Mouse (Mus musculus) kidney, adult 11 months (tissue): ENCODE results near the gene Atg14.
"Not testable (repeated sequence)": the region's sequence is repeated elsewhere in the genome, so short reads cannot be mapped to it uniquely, and the experiment has no call there.

Experiments
- DNase-seq: peaks from one replicate; pipeline ENCODE4 v3.0.0; 2022

Atg14 gene

DNA sequence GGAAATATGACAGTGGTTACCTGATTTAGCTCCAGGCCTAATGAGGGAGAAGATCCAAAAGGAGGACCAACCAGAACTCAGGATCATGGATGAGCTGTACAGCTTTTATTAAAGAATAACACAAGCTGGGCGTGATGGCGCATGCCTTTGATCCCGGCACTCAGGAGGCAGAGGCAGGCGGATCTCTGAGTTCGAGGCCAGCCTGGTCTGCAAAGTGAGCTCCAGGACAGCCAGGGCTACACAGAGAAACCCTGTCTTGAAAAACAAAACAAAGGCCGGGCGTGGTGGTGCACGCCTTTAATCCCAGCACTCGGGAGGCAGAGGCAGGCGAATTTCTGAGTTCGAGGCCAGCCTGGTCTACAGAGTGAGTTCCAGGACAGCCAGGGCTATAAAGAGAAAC, at the start of gene Atg14:
Gene Atg14, minus strand, starts transcription at position 101 of the 400 bp plus-strand sequence.
- not testable (repeated sequence) for DNase-seq

DNA sequence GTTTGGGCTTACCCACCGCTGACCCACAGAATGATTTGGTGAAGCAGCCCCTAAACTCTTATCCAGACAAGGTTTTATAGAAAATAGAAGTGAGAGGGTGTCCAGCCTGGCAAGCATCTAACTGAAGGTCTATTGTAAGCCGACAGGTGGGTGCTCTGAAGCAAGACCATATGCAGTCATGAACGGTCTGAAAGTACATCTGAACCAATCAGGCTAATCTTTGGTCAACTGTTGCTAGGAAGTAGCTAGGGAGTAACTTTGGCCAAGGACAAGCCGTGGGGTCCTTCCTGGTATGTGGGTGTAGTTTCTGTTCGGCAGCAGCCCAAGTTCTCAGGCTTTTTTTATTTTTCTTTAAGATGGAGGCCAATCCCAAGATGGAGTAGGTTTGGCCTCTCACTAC, 48.4 kb upstream of the Atg14 start:
- no peak for DNase-seq

DNA sequence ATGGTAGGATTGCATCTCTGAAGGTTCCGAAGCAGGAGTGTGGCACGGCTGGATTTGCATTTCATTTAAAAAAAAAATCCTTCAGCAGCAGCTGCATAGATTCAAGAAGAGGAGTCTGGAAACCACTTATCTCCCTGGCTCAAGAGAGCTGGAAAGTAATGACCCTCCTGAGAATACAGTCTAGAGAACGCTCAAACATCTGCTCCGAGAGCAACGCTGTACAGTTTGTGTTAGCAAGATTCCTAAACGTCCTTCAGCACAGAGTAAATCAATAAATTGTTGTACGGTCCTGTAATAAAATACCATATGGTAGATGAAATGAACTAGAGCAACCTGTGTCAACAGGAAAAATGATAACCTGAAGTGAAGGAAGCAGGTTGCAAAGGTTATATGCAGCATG, 42.8 kb upstream of the Atg14 start:
- DNase-seq: no peak

DNA sequence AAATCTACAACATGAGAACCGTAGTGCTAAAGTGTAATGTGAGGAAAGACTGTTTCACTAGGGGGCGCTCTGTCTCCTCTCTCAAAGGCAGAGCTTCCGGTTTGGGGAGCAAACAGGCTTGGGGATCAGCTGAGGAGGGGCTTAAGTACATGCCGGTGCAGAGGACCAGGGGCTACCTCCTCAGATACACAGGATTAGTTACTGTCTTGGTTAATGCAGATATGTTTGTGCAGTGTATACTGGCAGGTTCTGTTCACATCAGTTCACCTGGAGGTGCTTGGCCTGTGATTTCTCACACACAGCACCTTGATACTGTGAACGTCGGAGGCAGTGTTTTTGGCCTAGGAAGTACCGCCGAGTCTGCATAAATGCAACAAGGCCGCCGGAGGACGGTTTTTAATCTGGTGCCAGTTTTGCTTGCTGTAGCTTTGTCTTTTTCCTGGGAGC, 27.5 kb upstream of the Atg14 start:
- DNase-seq: peak; percentile 15

DNA sequence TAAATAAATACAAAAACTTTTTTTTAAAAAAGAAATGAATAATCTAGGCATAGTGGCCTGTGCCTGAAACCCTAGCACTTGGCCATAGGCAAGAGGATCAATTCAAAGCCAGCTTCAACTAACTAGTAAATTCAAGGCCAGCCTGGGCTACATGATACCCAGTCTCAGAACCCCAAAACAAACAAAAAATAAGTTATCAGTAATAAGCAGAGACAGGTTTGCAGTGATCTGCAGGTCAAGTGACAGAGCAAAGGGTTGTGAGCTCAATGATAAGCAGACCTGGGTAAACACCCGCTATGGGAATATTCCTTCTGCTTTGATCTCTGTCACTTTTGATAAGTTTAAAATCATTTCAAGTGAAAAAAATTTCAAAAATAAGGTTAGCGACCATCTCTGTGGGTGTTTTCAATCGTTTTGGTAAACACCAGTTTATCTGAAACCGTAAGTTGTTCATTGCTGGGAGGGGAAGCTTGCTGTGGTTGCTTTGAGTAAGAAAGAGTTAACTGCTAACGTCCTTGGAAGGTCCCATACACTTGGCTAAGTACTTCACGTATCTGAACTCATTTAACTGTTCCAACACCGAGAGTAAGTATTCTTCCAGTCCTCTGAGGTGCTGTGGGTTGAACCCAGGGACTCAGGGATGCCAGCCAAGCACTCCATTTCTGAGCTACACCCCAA, 24.1 kb upstream of the Atg14 start:
- no peak for DNase-seq

DNA sequence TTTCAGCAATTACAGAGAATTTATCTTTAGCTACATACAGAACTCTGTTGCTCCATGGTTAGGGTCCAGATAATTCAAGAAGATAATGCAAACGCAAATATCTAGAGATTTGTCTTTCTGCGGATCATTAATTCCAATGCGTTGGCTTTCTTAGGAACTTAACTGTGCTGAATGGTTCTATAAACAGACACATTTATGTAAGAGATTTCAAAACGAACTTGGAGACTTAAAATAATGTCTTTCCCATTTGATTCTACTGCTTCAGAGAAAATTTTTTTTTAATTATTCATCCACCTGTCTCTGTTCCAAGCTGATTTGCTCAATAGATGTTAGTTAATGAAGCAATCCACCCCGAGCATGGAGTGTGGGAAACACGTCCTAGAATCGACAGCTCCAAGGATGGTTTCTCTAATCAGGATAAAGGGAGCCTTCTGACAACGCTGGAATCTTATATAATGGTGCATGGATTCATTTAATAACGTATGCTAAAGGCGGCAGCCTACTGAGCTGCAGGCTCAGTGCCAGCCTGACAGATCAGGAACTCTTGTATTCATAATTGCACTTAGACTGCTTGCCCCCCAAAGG, 20.0 kb upstream of the Atg14 start:
- no peak for DNase-seq

DNA sequence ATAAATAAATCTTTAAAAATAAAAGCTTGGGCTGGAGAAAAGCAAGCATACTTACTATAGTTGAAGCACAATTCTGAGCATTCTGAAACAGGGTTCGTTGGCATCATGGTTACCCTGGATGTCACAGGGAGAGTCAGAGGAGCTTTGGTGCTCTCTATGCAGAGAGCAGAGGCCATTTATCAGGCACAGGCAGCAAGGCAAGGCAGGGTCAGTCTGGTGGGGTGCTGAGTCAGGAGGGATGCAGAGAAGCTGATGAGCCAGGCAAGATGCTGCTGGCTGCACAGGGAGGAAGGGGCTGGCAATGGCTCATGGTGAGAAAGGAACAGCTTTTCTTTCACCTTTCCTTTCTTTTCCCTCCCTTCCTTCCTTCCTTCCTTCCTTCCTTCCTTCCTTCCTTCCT, 19.0 kb upstream of the Atg14 start:
- DNase-seq: no peak

DNA sequence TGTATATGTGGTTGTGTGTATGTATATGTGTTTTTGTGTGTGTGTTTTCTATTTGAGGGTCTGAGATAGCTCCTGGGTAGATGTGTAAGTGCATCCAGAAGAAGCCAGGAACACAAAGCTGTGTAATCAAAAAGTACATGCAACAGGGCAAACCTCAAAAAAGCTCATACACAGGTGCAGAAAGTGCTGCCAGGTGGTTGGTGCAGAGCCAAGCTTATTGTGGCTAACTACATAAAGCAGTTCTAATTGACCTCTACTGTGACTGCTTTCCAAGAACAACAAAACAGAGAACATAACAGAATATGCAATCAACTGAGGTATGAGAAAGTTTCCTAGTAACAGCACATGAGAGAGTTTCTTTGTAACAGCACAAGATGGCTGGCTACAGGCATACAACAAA, 13.9 kb upstream of the Atg14 start:
- no peak for DNase-seq

DNA sequence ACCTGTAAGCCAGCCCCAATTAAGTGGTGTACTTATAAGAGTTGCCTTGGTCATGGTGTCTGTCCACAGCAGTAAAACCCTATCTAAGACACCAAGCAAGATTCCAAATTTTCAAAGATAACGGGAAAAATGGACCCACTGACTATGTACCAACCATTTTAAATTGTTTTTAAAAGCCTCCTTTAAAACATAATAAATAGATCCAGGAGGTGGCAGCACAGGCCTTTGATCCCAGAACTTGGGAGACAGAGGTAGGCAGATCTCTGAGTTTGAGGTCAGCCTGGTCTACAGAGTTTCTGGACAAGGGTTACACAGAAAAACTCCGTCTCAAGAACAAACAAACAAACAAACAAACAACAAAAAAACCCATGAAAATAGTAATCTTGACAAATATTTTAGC, 11.2 kb upstream of the Atg14 start:
- no peak for DNase-seq

DNA sequence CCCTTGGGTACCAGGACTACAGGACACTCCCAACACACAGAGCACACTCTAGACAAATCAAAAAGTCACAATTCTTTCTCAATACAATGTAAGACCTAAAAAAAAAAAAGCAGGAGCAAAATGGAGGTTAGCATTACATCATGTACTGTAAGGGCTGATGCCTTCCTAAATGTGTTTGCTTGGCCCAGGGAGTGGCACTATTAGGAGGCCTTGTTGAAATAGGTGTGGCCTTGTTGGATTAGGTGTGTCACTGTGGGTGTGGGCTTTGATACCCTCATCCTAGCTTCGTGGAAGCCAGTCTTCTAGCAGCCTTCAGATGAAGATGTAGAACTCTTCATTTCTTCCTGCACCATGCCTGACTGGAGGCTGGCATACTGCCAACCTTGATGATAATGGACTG, 10.8 kb upstream of the Atg14 start:
- no peak for DNase-seq

DNA sequence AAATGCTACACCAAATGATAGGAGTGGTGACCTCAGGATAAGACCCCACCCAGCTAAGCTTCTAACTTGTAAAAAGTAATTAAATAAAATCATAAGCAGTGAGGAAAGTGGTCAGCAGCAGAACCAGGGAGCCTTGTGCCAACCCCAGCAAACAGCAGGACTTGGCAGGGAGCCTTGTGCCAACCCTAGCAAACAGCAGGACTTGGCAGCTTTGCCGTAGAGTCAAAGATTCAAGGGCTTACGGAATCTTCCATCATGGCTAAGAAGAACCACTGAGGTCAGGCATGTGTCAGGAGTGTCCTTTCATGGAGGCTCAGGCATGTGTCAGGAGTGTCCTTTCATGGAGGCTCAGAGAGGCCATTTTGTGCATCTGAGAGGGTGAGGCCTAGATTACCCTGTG, 7.6 kb upstream of the Atg14 start:
- peak; percentile 19 for DNase-seq

DNA sequence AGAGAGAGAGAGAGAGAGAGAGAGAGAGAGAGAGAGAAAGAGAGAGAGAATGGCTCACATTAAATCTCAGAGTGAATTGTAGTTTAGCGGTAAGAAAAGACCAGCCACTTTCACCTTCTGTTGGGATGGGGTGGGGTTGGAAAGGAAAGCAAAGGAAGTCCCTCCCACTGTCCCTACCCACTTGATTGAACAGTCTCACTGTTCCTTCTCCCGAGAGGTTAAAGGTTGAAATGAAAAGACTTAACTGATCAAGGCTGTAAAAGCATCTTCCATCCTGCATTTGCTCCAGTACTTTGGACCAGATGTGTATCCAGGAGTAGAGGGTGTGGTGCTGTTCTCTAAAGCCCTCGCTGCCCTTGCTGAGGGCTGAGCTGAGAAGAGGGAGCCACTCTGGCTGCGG, 6.2 kb upstream of the Atg14 start:
- DNase-seq: no peak

DNA sequence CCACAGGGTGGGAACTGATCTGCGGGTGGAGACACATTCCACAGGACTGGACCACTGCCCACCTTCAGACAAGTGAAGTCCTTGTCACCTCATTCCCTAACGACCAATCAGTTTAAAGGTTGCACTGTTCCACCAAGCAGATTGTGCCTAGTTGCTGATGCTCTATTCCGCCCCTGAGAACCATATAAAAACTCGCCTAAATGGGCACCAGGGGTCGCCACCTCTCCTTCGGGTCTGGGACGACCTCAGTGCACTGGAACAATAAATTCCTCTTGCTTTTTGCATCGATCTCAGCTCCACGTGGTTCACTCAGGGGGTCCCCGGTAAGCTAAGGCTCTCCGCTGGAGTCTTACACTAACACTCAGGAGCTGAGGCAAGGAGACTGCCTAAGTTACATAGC, 4.3 kb upstream of the Atg14 start:
- no peak for DNase-seq

DNA sequence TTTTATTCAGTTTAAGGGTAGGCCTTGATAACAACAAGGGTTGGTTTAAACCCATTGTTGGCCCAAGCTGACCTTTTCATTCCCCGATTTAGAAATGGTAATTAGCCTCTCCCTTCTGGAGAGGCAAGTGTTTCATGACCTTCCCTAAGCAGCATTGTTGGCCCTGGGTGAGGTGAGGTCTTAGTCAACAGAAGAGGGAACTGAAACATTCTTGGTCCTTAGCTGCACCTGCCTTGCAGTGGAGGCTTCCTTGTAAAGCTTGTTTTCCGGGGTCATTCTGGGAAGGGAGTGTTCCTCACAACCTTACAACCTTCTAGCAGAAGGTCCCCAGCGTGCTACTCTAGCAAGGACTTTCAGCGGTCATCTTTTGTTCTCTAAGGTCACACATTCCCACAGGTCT, 2.3 kb upstream of the Atg14 start:
- no peak for DNase-seq

DNA sequence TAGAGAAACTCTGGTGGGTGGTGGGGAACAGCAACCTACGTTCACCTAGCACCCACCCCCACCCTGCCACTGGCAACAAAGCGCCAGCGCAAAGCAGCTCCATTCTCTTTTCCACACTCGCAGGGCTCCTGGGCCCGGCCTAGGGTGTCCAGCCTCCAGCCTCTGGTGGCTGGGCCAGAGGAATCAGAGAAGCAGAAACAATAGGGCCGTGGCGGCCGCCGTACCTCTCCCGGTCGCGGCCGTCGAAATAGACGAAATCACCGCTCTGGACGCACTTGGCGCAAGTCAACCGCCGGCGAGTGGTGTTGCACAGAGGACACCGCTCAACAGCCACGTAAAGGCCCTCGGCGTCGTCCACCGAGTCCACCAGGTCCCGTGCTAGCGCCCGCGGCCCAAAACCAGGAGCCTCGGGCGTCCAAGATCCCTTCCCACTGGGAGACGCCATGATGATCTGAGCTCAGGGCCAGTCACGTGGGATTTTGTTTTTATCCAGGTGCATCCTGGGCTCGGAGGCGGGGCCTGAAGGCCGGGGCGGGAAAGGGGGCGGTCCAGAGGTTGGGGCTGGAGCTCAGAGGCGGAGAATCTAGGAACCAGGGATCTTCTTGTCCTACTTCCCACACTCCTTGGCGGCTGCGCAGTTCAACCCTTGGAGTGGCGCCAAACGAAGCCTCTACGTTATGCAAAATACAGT, 2.3 kb downstream of the Atg14 start:
- peak; percentile 97 for DNase-seq

DNA sequence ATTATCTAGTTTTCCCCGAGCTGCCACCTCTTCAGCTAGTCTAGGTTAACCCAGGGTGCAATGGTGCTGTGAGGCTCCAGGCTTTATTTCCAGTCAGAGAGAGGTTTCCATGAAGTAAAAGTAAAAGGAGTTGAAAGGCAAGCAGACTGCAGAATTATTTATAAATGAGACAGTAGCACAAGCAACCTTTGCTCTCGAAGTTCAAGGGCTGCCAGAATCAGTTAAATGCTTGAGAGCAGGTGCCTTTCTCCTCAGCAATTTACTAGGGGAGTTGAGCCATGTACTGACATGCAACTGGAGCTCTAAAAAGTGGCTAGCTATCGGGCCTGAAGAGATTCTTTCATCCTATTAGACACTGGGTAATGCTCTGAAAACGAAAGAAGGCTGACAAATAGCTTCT, 7.3 kb downstream of the Atg14 start:
- DNase-seq: peak; percentile 51

DNA sequence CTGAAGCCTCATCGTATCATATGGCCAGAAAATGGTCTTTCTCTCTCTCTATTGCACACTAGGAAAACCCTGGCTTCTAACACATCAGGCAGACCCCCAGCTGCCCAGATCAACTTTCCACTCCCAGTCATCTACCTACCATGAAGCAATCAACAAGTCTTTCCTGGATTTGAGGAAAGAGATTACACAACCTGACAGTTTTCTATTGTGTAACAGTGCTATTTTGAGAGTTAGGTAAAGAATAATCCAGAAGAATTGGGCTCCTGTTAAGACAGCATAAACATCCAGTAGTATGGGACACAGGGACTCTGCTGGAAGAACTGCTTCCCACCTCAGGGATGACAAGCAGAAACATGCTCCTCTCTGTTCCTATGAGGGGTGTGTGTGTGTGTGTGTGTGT, 7.9 kb downstream of the Atg14 start:
- DNase-seq: no peak

DNA sequence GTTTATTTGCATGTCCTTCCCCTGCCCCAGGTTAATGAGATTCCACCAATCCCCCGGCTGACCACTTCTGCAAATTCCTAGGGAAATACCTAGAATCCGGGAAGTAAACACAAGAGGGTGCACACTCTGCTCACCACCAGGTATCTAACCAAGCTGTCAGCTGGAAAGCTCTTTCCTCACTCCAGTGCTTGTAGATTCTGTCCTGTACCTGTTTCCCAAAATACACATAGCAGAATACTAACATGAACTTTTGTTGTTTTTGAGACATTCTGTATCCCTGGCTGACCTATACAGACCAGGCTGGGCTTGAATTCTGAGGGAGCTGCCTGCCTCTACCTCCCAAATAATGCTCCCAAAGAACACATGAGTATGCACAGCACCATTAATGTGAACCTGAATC, 9.7 kb downstream of the Atg14 start:
- DNase-seq: no peak

DNA sequence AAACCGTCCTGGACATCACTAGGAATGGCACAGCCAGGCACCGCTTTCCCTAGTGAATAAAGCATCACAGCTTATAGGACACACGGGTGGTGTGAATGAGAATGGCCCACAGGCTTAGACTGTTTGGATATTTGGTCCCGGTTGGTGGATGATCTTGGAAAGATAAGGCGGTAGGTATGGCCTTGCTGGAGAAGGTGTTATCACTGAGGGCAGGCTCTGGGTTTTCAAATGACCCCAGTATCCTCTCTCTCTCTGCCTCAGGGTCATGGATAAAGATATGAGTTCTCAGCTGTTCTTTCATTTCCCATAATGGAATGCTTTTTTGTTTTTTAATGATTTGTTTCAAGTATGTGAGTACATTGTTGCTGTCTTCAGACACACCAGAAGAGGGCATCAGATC, 15.2 kb downstream of the Atg14 start:
- DNase-seq: no peak

DNA sequence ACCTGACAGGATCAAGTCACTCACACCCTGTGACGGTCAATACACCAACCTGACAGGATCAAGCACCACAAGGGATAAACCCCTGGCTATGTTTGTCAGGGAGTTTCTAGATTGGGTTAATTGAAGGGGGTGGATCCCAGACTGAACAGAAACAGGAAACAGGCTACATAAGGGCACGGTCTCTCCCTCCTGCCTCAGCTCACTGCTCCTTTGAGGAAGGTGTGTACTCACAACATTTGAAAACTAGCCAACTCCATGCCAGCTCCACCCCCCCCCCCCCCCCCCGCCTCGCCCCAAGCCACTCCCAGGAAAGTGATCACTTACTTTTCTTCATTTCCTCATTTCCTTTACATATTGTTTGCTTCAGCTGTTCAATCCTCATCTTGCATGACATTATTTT, 16.2 kb downstream of the Atg14 start:
- DNase-seq: no peak

DNA sequence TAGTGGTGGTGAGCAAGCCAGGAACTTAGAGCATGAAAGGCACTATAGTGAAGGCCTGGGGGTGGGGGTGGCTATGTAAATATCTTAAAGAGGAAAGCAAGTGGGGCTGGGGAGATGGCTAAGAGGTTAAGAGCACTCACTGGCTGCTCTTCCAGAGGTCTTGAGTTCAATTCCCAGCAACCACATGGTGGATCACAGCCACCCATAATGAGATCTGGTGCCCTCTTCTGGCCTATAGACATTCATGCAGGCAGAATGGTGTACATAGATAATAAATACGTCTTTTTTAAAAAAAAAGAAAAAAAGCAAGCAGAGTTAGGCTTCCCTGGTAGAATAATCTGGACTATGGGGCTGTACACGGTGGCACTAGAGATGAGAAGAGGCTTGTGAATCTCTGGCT, 17.1 kb downstream of the Atg14 start:
- no peak for DNase-seq

DNA sequence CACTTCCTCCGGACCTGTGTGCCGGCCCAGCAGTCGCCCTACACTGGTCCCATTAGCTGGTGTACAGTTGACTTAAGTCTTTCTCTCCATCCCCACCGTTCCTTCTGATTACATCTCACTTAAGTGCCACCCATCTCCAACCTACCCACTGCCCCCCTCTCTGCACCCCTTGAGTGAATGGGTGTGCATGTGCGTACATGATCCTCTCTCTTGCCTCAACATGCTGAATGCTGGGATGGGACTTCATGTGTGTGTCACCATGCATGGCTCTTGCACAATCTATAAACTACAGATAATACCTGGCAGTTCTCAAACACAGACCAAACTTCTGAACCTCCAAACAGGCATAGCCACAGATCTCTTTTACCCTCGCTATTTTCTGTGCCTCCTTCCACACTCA, 18.8 kb downstream of the Atg14 start:
- DNase-seq: no peak

DNA sequence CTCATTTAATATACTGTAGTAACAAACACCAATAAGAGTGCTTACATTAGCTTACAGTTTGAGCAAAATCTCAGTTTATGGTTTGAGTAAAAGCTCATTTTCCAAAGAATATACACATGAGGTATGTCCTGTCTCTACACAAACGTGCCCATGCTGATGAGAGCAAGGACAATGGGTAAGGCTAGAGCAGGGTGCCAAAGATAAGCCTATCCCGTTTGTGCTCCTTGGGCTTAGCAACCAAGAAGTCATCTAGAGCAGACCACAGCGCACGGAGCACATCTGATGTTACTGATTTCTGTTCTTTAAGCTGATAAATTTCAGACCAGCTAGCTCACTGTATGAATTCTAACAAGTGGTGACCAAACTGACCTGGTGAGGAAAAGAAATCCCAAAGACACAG, 25.6 kb downstream of the Atg14 start:
- no peak for DNase-seq

DNA sequence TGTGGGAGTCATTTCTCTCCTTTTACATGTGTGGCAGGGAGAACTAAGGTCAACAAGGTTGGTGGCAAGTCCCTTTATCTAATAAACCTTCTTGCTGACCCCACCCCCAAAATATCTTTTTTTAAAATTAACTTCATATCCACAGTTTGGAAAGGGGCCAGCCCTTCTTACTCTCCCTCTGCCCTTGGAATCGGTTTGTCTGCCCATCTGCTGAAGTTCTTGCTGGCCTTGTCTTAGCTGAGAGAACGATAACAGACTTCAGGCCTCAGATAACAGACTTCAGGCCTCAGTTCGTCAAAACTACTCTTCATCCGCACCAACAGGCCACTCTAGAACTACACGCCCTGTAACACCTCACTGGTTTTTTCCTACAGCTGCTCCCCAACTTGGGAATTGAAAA, 26.2 kb downstream of the Atg14 start:
- no peak for DNase-seq

DNA sequence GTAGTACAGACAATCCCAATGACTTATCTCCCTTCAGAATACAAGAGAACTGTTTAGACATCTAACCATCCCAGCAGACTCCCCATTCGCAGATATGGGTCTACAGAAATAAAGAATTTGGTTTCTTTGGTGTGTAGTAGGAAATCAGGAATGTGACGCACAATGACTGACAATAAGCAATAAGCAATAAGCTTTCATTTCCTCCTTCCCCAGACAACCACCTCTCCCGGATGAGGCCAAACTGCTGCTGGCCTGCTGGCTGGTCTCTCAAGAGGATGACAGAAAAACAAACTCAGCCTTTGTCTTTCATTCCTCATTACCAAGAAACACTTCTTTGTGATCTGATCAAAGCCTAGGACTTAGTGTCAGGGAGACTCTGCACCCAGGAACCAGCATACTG, 28.2 kb downstream of the Atg14 start:
- DNase-seq: no peak
